Mouse (Mus musculus): ENCODE results near the gene 6030452D12Rik.

GRCm38 (mm10) chr8:106556068-106556645 lies 55.8 kb downstream of the 6030452D12Rik start:
- no peak for TF ChIP-seq CTCF (IDR thresholded peaks at IDR 0.05; ENCODE audit: control insufficient read depth, insufficient read depth, insufficient read length)
- TF ChIP-seq MYOD1 (IDR thresholded peaks at IDR 0.05; ENCODE audit: control insufficient read depth, insufficient read length, low read depth) = no peak
- TF ChIP-seq USF1 (IDR thresholded peaks at IDR 0.05; ENCODE audit: low read depth) = no peak

Data from C2C12 (cell line).